Mouse (Mus musculus) heart, embryonic 14.5 days (tissue): ENCODE data around the gene Negr1. TPM values are rescaled to one million over a fixed set of nuclear protein-coding genes. Genes with fewer than 3 reads are reported as not detected.

Experiments
- ATAC-seq: fragments of 200-750 bp; cut with Nextera tagmentation; 2 replicates; pipeline ENCODE4 v1.8.0; 2017; ENCODE audit warnings: low read depth, moderate TSS enrichment; ENCODE audit not compliant: insufficient number of reproducible peaks, insufficient read depth, low FRiP score
- H3K27ac ChIP-seq, 2 experiments: fragments of 200-500 bp in 1 of 2; fragments of 300-500 bp in 1 of 2; sonication (generic) in 1 of 2; replicated peaks in 1 of 2; 2 replicates each; pipeline ENCODE4 v1.5.1; 2012 to 2014; ENCODE audit warnings: low read depth in 2 of 2, low read length in 2 of 2, control low read depth in 1 of 2, mild to moderate bottlenecking in 1 of 2, mixed read lengths in 1 of 2; ENCODE audit not compliant: control insufficient read depth in 1 of 2, insufficient read depth in 1 of 2
- H3K27me3 ChIP-seq: fragments of 300-500 bp; sonication (generic); 2 replicates; pipeline ENCODE4 v1.6.1; 2014; ENCODE audit warnings: mild to moderate bottlenecking, low read length, control low read depth; ENCODE audit not compliant: control insufficient read depth, insufficient read depth
- H3K36me3 ChIP-seq: fragments of 300-500 bp; sonication (generic); 2 replicates; pipeline ENCODE4 v1.6.1; 2014; ENCODE audit warnings: mild to moderate bottlenecking, control low read depth, low read length, mixed read lengths; ENCODE audit not compliant: control insufficient read depth, insufficient read depth
- H3K4me1 ChIP-seq, 2 experiments: fragments of 200-500 bp in 1 of 2; fragments of 300-500 bp in 1 of 2; sonication (generic) in 1 of 2; 2 replicates each; pipeline ENCODE4 v1.6.1; 2012 to 2014; ENCODE audit warnings: low read length in 2 of 2, control low read depth in 1 of 2, mixed read lengths in 1 of 2; ENCODE audit not compliant: control insufficient read depth in 2 of 2, insufficient read depth in 2 of 2
- H3K4me2 ChIP-seq: fragments of 300-500 bp; sonication (generic); 2 replicates; pipeline ENCODE4 v1.6.1; 2014; ENCODE audit warnings: mild to moderate bottlenecking, low read length
- H3K4me3 ChIP-seq, 2 experiments: fragments of 200-500 bp in 1 of 2; fragments of 300-500 bp in 1 of 2; sonication (generic) in 1 of 2; 2 replicates each; pipeline ENCODE4 v1.5.1; 2012 to 2014; ENCODE audit warnings: low read length in 2 of 2, mild to moderate bottlenecking in 2 of 2, control low read depth in 1 of 2, low read depth in 1 of 2, moderate library complexity in 1 of 2; ENCODE audit not compliant: control insufficient read depth in 1 of 2, insufficient read depth in 1 of 2
- H3K9ac ChIP-seq: fragments of 300-500 bp; sonication (generic); 2 replicates; pipeline ENCODE4 v1.6.1; 2014; ENCODE audit warnings: mild to moderate bottlenecking, low read length
- H3K9me3 ChIP-seq: fragments of 300-500 bp; sonication (generic); 2 replicates; pipeline ENCODE4 v1.6.1; 2016; ENCODE audit warnings: low read length, control low read depth; ENCODE audit not compliant: control insufficient read depth
- WGBS: fragments of 180-500 bp; shearing (Covaris S2); extraction: QIAGEN DNeasy Blood & Tissue Kit; methylation state at CpG from one replicate; pipeline ENCODE4 v1.1.7; 2014; 5-methylcytosine and 5-hydroxymethylcytosine counted together
- polyA plus RNA-seq: library from polyadenylated mRNA; unstranded; fragments of >200 nt; fragmentation: Nextera tagmentation; extraction: Ambion mirVana; gene quantifications from 2 replicates; pipeline ENCODE4 v1.2.1, GENCODE M21; 2014

The Negr1 gene
- polyA plus RNA-seq, 1 experiment from 2014 or later, result 2.4 TPM

DNA sequence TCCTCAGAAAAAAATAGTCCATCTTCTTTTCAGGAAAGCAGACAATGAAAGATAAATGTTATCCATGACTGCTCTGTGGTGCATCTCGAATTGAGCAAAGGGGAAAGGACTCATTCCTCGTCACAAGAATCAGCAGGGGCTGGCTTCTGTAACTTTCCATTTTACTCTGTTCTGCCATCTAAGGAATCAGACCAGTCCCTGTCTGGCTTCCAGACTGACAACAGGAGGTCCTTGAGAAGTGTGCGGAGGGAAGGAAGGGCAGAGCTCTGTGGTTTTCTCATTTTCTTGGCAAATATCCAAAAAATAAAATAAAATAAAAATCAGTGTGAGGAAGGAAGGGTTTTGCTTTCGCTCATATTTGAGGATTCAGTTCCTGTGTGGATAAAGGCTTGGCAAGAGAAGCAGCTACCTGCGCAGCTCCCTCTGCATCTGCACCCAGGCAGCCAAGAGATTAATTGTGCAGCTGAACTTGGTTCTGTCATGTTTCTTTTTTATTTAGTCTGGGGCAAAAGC is 373.2 kb downstream of the Negr1 start:
- ATAC-seq, result no peak
- no peak overlapping the region for H3K27ac ChIP-seq
- no peaks in the 10 kb centered on the region for H3K27me3 ChIP-seq
- H3K4me2 ChIP-seq, result no peak overlapping the region
- H3K9ac ChIP-seq, result no peak overlapping the region
- H3K9me3 ChIP-seq, result no peaks in the 10 kb centered on the region
- no peaks in the 10 kb centered on the region for H3K36me3 ChIP-seq
- H3K4me3 ChIP-seq, result no peak overlapping the region
- 61% methylated on average over 5 of the region's 5 CpGs for WGBS
- H3K4me1 ChIP-seq, result no peaks in the 10 kb centered on the region; a peak in 1 of 4 replicates

DNA sequence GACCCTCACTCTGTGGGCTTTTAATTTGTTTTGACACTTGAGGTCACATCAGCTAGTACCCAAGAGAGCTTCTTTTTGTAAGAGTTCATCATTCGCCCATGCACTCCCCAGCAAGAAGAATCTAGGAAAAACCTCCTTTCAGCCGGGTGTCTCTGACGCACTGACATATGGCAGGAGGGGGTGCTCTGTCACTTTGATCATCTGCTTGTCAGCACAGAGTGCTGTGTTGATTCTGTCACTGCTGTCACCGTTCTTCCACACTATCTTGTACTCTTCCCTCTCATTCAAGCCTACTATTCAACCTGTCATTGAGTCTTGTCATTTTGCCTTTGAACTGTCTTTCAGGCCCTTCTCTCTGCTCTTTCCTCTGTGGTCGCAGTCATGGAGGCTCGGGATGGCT is 385.8 kb downstream of the Negr1 start:
- no peak for ATAC-seq
- H3K4me2 ChIP-seq, result no peak overlapping the region
- H3K36me3 ChIP-seq, result no peaks in the 10 kb centered on the region
- H3K27ac ChIP-seq, result no peak overlapping the region; a peak in 1 of 4 replicates
- H3K27me3 ChIP-seq, result no peaks in the 10 kb centered on the region
- no peak overlapping the region for H3K9ac ChIP-seq
- H3K4me1 ChIP-seq, result peaks cover 4 to 11% of the 10 kb centered on the region in 2 experiments; a peak in 3 of 4 replicates
- H3K9me3 ChIP-seq, result no peaks in the 10 kb centered on the region
- H3K4me3 ChIP-seq, result no peak overlapping the region
- 17% methylated on average over 6 of the region's 6 CpGs for WGBS

DNA sequence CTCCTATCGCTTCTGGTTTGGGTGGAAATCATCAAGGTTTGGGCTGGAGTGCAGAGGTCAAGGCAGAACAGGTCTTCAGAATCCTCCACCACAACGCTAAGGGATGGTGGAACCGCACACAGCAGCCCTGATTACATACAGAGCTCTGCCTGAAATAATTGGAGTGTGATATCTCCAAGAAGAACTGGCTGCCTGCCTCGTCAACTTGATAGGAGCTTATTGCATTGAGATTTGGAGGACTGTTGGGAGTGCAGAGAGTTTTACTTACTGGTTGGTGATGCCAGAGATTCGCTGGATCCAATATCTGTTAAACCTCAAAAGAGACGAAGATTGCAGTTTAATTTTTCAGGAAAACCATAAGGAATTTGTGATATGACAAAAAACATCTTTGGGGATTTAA is 391.4 kb downstream of the Negr1 start:
- 56% methylated on average over 6 of the region's 6 CpGs for WGBS
- no peak for ATAC-seq
- H3K4me2 ChIP-seq, result no peak overlapping the region

DNA sequence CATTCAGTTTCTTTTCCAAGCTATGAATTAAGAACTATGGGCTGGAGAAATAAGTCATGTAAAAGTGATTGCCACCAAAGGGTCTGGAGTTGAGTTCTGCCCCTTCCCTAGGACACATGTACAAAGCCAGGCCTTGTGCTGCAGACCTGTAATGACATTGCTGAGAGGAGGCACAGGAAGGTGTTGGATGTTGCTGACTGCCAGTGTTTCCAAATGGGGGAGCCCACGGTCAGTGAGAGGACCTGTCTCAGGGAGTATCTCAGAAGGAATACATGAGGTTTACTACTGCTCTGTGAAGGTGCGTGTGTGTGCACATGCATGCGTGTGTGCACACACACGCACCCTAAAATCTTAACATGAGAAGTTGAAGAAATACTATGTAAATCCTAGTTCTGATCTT is 393.5 kb downstream of the Negr1 start:
- no peaks in the 10 kb centered on the region for H3K27me3 ChIP-seq
- 74% methylated on average over 4 of the region's 4 CpGs for WGBS
- no peaks in the 10 kb centered on the region for H3K36me3 ChIP-seq
- H3K27ac ChIP-seq, result no peak overlapping the region
- no peak overlapping the region for H3K9ac ChIP-seq
- H3K4me1 ChIP-seq, result peaks cover 0 to 2% of the 10 kb centered on the region in 2 experiments; a peak in 1 of 4 replicates
- no peak overlapping the region for H3K4me2 ChIP-seq
- ATAC-seq, result no peak
- H3K9me3 ChIP-seq, result no peaks in the 10 kb centered on the region
- no peak overlapping the region for H3K4me3 ChIP-seq

More for the DNA sequence above, 391.4 kb downstream of the Negr1 start:
- Histone ChIP-seq H3K27me3 (no peaks in the 10 kb centered on the region), H3K4me3 (no peak overlapping the region), H3K4me1 (peaks cover 0 to 2% of the 10 kb centered on the region in 2 experiments; a peak in 1 of 4 replicates), H3K9me3 (no peaks in the 10 kb centered on the region), H3K27ac (no peak overlapping the region), H3K9ac (no peak overlapping the region), H3K36me3 (no peaks in the 10 kb centered on the region)

DNA sequence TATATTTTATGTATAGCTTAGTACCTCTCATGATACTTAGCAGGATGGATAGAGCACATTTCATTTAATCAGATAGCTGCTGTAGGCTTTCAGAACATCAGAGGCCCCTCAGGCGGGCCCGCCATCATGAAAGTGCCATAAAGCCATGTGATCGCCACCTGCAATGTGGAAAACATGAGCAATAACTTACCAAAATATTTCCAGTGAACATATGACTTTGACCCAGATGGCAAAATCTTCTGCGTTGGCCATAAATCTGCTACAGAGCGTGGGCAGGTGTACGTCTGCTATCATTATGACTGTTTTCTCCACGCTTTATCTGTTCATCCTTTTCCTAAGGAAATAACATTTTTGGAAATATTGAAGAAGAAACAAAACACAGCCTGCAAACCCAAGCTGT is 397.0 kb downstream of the Negr1 start:
- Histone ChIP-seq H3K4me3 (no peak overlapping the region), H3K27me3 (no peaks in the 10 kb centered on the region), H3K4me2 (no peak overlapping the region), H3K9me3 (no peaks in the 10 kb centered on the region), H3K36me3 (no peaks in the 10 kb centered on the region), H3K27ac (no peak overlapping the region), H3K4me1 (no peaks in the 10 kb centered on the region), H3K9ac (no peak overlapping the region)
- ATAC-seq, result no peak
- 92% methylated on average over 7 of the region's 7 CpGs for WGBS

DNA sequence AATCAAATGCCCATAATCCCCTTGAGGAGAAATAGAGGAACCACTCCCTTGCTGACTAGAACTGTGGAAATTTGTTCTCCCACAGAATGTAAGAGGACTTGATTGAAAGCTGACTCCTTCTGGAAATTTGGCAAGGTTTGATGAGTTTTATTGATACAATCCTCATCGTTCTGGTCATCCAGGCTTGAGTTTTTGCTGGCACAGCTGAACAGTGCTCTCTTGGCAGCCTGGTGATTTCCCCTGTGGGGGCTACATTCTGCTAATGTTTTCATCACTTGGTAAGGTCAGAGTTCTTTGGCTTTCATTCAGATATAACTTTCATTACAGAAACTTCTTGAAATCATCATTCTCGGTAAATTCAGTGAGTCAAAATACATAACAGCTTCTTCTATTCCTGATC is 407.2 kb downstream of the Negr1 start:
- no peak overlapping the region for H3K9ac ChIP-seq
- H3K4me2 ChIP-seq, result no peak overlapping the region
- no peaks in the 10 kb centered on the region for H3K9me3 ChIP-seq
- H3K36me3 ChIP-seq, result no peaks in the 10 kb centered on the region
- 54% methylated on average over 2 of the region's 2 CpGs for WGBS
- no peaks in the 10 kb centered on the region for H3K4me1 ChIP-seq
- no peaks in the 10 kb centered on the region for H3K27me3 ChIP-seq
- no peak for ATAC-seq
- H3K4me3 ChIP-seq, result no peak overlapping the region
- H3K27ac ChIP-seq, result no peak overlapping the region

DNA sequence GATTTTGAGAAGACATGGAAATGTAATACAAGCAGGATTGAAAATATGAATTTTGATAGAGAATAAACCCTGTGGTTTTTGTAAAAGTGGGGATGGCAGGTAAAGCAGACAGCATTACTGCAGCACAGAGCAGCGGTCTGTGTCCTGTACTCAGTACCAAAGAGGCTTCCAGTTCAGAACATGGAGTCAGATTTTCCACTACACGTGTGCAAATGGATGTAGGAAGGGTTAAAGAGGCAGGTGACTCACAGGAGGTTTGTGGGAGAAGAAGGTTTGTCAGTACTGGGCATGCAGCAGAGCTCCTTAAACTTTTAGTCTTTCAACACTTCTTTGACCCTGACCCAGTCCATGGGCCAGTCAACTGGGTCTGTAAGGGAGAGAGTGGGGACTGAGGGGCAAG is 409.5 kb downstream of the Negr1 start:
- ATAC-seq, result no peak
- Histone ChIP-seq H3K27ac (no peak overlapping the region), H3K9me3 (no peaks in the 10 kb centered on the region), H3K4me2 (no peak overlapping the region), H3K9ac (no peak overlapping the region), H3K27me3 (no peaks in the 10 kb centered on the region), H3K36me3 (no peaks in the 10 kb centered on the region), H3K4me1 (no peaks in the 10 kb centered on the region), H3K4me3 (no peak overlapping the region)
- WGBS, result 71% methylated on average over 2 of the region's 2 CpGs

DNA sequence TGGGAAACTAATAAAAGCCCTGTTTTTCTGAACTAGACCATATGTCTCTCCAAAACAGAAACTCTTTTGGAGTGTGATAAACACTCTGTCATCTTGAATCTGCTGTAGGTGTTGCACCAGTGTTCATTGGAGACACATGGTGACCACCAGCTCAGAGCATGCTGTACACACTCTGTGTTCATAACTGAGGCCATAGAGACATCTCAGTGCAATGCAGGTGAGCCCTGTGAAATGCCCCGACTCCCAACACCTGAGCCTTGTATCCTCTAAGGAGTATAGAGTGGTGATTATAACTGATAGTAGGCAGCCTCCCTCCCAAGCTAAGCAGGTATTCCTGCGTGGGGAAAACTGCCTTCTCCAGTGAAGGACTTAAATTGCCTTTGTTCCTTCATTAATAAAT is 415.2 kb downstream of the Negr1 start:
- Histone ChIP-seq H3K9ac (no peak overlapping the region), H3K4me3 (no peak overlapping the region), H3K27ac (no peak overlapping the region), H3K36me3 (no peaks in the 10 kb centered on the region), H3K4me1 (no peaks in the 10 kb centered on the region), H3K27me3 (no peaks in the 10 kb centered on the region), H3K9me3 (no peaks in the 10 kb centered on the region), H3K4me2 (no peak overlapping the region)
- 55% methylated on average over 2 of the region's 2 CpGs for WGBS
- no peak for ATAC-seq
